Mouse (Mus musculus) kidney, adult 2 months (tissue): ENCODE results near the gene Dtx4.

Source experiments
- CTCF ChIP-seq: fragments of 200-500 bp; conservative IDR thresholded peaks from 2 replicates; pipeline ENCODE4 v1.5.1; 2011; ENCODE audit warnings: low read depth, mild to moderate bottlenecking, control low read depth, low read length, moderate library complexity, mixed read lengths; ENCODE audit not compliant: insufficient read depth, insufficient read length
- POLR2A ChIP-seq: fragments of 200-500 bp; IDR thresholded peaks from one replicate; pipeline ENCODE4 v1.6.1; 2011; ENCODE audit warnings: low read depth, low read length, control low read depth

DNA sequence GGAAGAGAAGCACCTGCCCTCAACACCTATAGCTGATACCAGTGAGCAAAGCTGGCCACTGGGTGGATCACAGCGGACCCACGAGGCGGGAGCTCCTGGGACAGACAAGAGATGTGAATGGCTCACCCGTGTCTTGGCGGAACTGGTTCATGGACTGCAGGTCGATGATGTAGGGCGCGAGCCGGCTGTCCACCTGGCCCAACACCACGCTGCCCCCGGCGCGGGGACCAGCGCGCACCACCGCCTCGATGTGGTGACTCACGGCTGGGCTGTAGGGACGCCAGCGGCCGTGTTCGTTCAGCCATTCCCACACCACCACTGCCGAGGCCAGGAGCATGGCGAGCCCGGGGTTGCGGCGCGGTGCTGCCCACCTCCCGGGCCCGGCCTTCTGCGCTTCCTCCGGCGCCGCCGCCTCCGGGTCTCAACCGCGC is 358 bp downstream of the Dtx4 start:
- no peak for TF ChIP-seq CTCF
- TF ChIP-seq POLR2A, result no peak
